Mouse (Mus musculus) kidney, adult 2 months (tissue): ENCODE measurements around the gene Ces4a. TPM values are rescaled to one million over a fixed set of nuclear protein-coding genes. Genes with fewer than 3 reads are reported as not detected.
A peak's percentile ranks its signal among the peaks of the same experiment; 100 is the strongest.
"Not testable (repeated sequence)": the region's sequence is repeated elsewhere in the genome, so short reads cannot be mapped to it uniquely, and the experiment has no call there.

Source experiments
- DNase-seq: peaks from one replicate; pipeline ENCODE4 v3.0.0; 2021
- H3K27ac ChIP-seq: fragments of 200-500 bp; 2 replicates; pipeline ENCODE4 v1.5.1; 2012; ENCODE audit warnings: low read depth, low read length, control low read depth, inconsistent platforms; ENCODE audit not compliant: insufficient read depth
- H3K27me3 ChIP-seq: fragments of 200-500 bp; replicated peaks from 2 replicates; pipeline ENCODE4 v1.6.1; 2012; ENCODE audit warnings: mild to moderate bottlenecking, moderate library complexity, low read length, inconsistent platforms; ENCODE audit not compliant: control insufficient read depth, insufficient read depth
- H3K36me3 ChIP-seq: fragments of 200-500 bp; 2 replicates; pipeline ENCODE4 v1.6.1; 2012; ENCODE audit warnings: mild to moderate bottlenecking, moderate library complexity, low read length, inconsistent platforms; ENCODE audit not compliant: control insufficient read depth, insufficient read depth
- H3K4me1 ChIP-seq: fragments of 200-500 bp; 2 replicates; pipeline ENCODE4 v1.6.1; 2011; ENCODE audit warnings: low read length; ENCODE audit not compliant: control insufficient read depth, insufficient read depth
- H3K4me3 ChIP-seq: fragments of 200-500 bp; 2 replicates; pipeline ENCODE4 v1.5.1; 2011; ENCODE audit warnings: mild to moderate bottlenecking, low read depth, low read length, control low read depth; ENCODE audit not compliant: insufficient read depth
- CTCF ChIP-seq: fragments of 200-500 bp; conservative IDR thresholded peaks from 2 replicates; pipeline ENCODE4 v1.5.1; 2011; ENCODE audit warnings: low read depth, mild to moderate bottlenecking, control low read depth, low read length, moderate library complexity, mixed read lengths; ENCODE audit not compliant: insufficient read depth, insufficient read length
- POLR2A ChIP-seq: fragments of 200-500 bp; IDR thresholded peaks from one replicate; pipeline ENCODE4 v1.6.1; 2011; ENCODE audit warnings: low read depth, low read length, control low read depth
- WGBS: fragments of 180-500 bp; shearing (Covaris S2); methylation state at CpG from one replicate; pipeline ENCODE4 v1.1.7; 2018; 5-methylcytosine and 5-hydroxymethylcytosine counted together
- polyA plus RNA-seq: library from polyadenylated mRNA; depleted of rRNA; stranded (reverse); fragments of >200 nt; gene quantifications from 2 replicates; pipeline ENCODE4 v1.2.3, GENCODE M21; 2012; rRNA removed

The Ces4a gene
- polyA plus RNA-seq, result 0.03 TPM in 1 of 2 replicates, not detected in the other

GRCm38 (mm10) chr8:105131509-105131908, at the start of gene Ces4a:
Gene Ces4a (plus strand): TSS chr8:105131800.
- no peak within 1 kb of the TSS for H3K4me3 ChIP-seq
- H3K4me1 ChIP-seq, result no peaks in the 10 kb centered on the region
- H3K27ac ChIP-seq, result no peak within 1 kb of the TSS
- 84% methylated on average over 5 of the region's 5 CpGs for WGBS
- H3K27me3 ChIP-seq, result no peaks in the 10 kb centered on the region
- TF ChIP-seq POLR2A, result no peak
- no peak for TF ChIP-seq CTCF
- H3K36me3 ChIP-seq, result no peaks in the 10 kb centered on the region
- DNase-seq, result no peak

GRCm38 (mm10) chr8:105083449-105084050, 48.0 kb upstream of the Ces4a start, which contains the start of gene Ces3b:
Gene Ces3b (plus strand): TSS chr8:105083753.
- 69% methylated on average over 7 of the region's 7 CpGs for WGBS
- TF ChIP-seq CTCF (no peak), POLR2A (no peak)
- Histone ChIP-seq H3K27me3 (no peaks in the 10 kb centered on the region), H3K4me1 (no peaks in the 10 kb centered on the region), H3K36me3 (no peaks in the 10 kb centered on the region), H3K27ac (no peak within 1 kb of the TSS), H3K4me3 (no peak within 1 kb of the TSS)
- no peak for DNase-seq

GRCm38 (mm10) chr8:105088166-105088565, 43.4 kb upstream of the Ces4a start:
- H3K27ac ChIP-seq, H3K27me3 ChIP-seq, H3K4me1 ChIP-seq, H3K4me3 ChIP-seq, H3K36me3 ChIP-seq, DNase-seq: not testable (repeated sequence)
- 87% methylated on average over 5 of the region's 5 CpGs for WGBS

- TF ChIP-seq POLR2A (no peak), CTCF (no peak)
- 57% methylated on average over 4 of the region's 4 CpGs for WGBS
- Histone ChIP-seq H3K4me3 (no peak overlapping the region), H3K27ac (no peak overlapping the region), H3K4me1 (no peaks in the 10 kb centered on the region), H3K36me3 (no peaks in the 10 kb centered on the region), H3K27me3 (no peaks in the 10 kb centered on the region)
- peak; percentile 28 for DNase-seq
Observed at GRCm38 (mm10) chr8:105088581-105088980, 43.0 kb upstream of the Ces4a start.

GRCm38 (mm10) chr8:105093992-105094391, 37.6 kb upstream of the Ces4a start:
- H3K27ac ChIP-seq, result no peak overlapping the region
- no peaks in the 10 kb centered on the region for H3K27me3 ChIP-seq
- no peak for DNase-seq
- 78% methylated on average over 3 of the region's 3 CpGs for WGBS
- H3K4me1 ChIP-seq, result no peaks in the 10 kb centered on the region
- H3K36me3 ChIP-seq, result no peaks in the 10 kb centered on the region
- H3K4me3 ChIP-seq, result no peak overlapping the region
- TF ChIP-seq POLR2A (no peak), CTCF (no peak)

GRCm38 (mm10) chr8:105102101-105102785, 29.4 kb upstream of the Ces4a start:
- H3K4me3 ChIP-seq, H3K36me3 ChIP-seq, H3K27ac ChIP-seq, H3K27me3 ChIP-seq, H3K4me1 ChIP-seq: not testable (repeated sequence)
- WGBS, result 54% methylated on average over 4 of the region's 4 CpGs
- peak; percentile 69 for DNase-seq

GRCm38 (mm10) chr8:105103701-105104100, 27.9 kb upstream of the Ces4a start:
- H3K27ac ChIP-seq, result peak overlapping the region; percentile 86; the same call in 1 of the 2 replicates
- 37% methylated on average over 5 of the region's 5 CpGs for WGBS
- DNase-seq, result peak; percentile 80
- H3K4me1 ChIP-seq, H3K27me3 ChIP-seq, H3K36me3 ChIP-seq, H3K4me3 ChIP-seq: not testable (repeated sequence)

- Histone ChIP-seq H3K27ac (peak overlapping the region; percentile 86; the same call in 1 of the 2 replicates), H3K27me3 (no peaks in the 10 kb centered on the region), H3K36me3 (no peaks in the 10 kb centered on the region), H3K4me1 (peaks cover 4% of the 10 kb centered on the region; the same call in 1 of the 2 replicates), H3K4me3 (no peak overlapping the region)
- TF ChIP-seq CTCF (no peak; the same call in 1 of the 2 replicates), POLR2A (no peak)
- 62% methylated on average over 3 of the region's 3 CpGs for WGBS
- DNase-seq, result peak; percentile 18
Observed at GRCm38 (mm10) chr8:105104220-105104619, 27.4 kb upstream of the Ces4a start.
